Mouse (Mus musculus) c-Kit-negative CD71-positive TER-119-positive erythroid progenitor cells, embryonic 14.5 days (primary cell): Measurements from ENCODE around the gene Erp29.
"Not testable (repeated sequence)": the region's sequence is repeated elsewhere in the genome, so short reads cannot be mapped to it uniquely, and the experiment has no call there.

ENCODE experiments used
- DNase-seq: peaks from one replicate; pipeline ENCODE4 v3.0.0-alpha.2; 2013; ENCODE audit warnings: low read depth, low spot score

Erp29 gene

DNA sequence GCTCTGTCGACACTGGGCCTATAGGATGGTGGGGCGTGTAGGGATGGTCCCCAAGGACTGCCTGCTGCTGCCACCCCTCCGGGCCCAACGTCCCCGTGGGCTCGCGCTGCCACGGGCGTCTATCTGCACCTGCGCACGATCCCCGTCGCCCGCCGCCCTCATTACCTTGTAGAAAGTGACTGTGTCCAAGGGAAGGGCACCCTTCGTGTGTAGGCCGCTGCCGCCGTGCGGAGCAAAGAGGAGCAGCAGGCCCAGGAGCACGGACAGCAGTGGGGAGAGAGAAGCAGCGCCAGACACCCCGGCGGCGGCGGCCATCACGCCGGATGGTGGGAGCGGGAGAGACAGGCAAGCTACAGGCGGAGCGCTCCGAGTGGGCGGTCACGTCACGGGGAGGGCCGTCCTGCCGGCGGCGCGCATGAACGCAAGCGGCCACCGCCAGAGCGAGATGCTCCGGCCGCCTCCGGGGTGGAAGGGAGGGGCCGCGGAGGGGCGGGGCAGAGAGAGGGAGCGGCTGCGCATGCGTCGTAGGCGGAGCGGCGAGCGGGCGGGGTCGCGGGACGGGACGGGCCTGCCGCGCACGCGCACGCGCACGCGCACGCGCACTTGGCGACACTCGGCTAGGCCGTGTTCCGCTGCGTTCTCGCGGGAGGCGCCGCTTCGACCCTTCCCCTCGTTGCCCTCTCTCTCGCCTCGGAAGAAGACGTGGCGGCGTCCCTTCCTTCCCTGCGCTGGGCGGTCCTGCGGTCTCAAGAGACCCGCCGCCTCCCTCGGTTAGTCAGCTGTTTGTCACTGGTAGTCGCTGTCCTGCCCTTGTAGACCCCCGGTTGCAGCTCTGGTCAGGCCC lies at the start of gene Erp29:
Erp29 (minus strand) TSS at position 481 of the 844 bp plus-strand sequence.
- peak; percentile 95 for DNase-seq

DNA sequence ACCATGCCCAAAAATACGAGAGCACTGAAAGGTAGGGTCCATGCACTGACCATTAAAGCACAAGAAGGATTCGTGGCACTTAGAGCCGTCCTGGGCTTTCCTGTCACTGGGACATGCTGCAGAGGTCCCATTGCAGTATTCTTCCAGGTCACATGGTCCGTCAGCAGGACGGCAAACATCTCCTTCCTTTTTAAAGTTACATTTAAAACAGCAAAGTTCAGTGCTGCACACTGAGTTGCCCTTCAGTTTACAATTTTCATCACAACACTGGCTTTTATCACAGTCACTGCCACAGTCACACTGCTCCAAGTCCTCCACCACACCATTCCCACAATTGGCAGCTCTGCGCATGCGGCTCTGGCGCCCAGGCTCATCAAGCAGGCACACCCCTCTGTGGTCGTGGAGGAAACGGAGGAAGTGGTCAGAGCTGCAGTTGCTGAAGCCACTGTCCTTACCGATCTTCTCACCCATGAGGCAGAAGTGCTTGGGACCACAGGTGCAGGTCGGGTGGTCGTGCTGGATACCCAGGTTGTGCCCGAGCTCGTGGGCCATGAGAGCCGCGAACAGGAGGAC lies 49.2 kb upstream of the Erp29 start:
- not testable (repeated sequence) for DNase-seq

- DNase-seq: no peak
These were observed 48.4 kb upstream of the Erp29 start for GRCm38 (mm10) chr5:121500719-121501118.

DNA sequence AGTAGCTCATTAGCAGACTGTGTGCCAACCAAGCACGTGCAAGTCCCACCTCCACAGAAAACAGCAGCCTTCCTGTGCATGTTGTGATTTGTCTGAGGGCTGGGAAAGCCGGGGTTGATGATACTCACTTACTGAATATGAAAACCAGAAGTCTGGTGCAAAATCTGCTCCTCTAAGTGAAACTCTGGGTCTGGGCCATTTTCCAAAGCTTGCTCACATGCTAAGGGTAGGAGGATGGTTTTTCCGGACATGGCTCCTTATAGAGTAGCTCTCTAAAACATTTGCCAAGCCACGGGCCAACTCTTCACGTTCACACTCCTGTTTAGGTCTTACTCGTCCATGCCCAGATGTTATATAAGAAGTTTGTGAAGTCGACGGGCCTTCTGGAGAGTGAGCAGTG lies 41.0 kb upstream of the Erp29 start:
- no peak for DNase-seq

- no peak for DNase-seq
These were observed 32.5 kb upstream of the Erp29 start for GRCm38 (mm10) chr5:121484801-121485200.

- peak; percentile 68 for DNase-seq
These were observed 25.4 kb upstream of the Erp29 start for GRCm38 (mm10) chr5:121477680-121478079.

- DNase-seq: no peak
These were observed 23.7 kb upstream of the Erp29 start for GRCm38 (mm10) chr5:121476040-121476439.

DNA sequence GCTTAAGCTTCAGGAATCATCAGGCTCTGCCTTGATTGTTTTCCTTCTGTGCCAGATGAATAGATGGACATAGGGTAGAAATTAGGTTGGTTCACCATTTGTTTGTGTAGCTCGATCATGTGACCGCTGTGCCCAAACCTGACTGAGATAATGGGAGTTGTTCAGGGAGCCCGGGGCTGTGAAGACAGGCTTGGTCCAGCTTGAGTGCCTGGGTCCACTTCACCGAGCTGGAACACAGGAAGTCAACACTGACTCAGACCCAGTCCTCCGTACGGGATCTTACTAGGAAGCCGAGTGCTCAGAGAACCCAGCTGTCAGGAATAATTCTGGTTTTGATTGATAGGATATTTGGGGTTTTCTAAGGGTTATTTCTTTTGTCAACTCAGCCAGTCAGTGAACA lies 22.3 kb upstream of the Erp29 start:
- DNase-seq: no peak

DNA sequence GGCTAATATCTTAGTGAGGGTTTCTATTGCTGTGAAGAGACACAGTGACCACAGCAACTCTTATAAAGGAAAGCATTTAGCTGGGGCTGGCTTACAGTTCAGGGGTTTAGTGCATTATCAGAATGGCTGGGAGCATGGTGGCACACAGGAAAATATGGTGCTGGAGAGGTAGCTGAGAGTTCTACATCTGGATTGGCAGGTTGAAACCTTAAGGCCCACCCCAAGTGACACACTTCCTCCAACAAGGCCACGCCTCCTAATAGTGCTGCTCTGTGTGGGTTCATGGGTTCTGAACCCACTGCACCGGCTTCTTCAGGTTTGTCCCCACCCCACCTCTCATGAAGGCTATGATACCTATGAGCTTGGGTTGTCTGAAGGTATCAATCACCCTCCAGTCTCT lies 20.1 kb upstream of the Erp29 start:
- DNase-seq: no peak

GRCm38 (mm10) chr5:121469566-121469965 lies 17.3 kb upstream of the Erp29 start:
- no peak for DNase-seq

DNA sequence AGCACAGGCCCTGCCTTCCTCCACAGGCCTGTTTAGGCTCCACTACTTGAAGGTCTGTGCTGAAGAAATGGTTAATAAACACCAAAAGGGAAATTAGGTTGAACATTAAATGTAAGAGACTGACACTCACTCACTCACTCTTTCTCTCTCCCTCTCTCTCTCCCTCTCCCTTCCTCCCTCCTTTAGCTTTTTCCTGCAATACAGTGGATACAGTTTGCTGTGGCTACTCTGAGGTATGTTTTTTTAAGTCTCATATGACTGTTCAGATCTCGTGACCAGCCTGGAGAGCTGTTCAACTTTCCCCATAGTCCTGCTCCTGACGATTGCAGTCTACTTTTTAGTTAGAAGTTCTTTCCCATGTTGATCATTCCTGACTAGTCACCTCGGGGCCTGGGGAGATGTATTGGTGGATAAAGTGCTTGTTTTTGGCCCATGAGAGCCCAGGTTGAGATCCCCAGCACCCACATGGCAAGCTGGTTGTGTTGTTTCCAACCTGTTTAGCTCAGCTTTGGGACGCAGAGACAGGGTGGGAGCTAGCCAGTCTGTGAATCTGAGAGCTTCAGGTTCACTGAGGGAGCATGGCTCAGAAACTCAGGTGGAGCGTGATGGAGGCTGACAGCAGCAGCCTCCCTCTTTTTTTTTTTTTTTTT lies 11.4 kb upstream of the Erp29 start:
- DNase-seq: no peak

GRCm38 (mm10) chr5:121462967-121463366 lies 10.7 kb upstream of the Erp29 start:
- DNase-seq: no peak

DNA sequence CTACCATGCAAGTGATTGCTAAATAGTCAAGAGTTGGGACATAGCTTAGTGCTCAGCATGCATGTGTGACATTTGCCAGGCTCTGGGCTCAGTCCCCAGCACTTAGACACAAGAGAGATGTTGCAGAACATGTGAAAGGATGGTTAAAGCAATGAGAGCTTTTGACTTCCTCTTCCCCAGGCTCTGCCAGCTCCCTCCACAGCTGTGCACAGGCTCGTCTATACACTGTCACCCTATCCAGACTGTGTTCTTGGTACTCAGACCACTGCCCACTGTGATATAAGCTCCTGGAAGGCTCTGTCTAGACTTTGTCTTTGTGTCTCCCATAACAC lies 9.8 kb upstream of the Erp29 start:
- no peak for DNase-seq

- no peak for DNase-seq
These were observed 9.2 kb upstream of the Erp29 start for GRCm38 (mm10) chr5:121461339-121462170.

GRCm38 (mm10) chr5:121455510-121456265 lies 3.4 kb upstream of the Erp29 start:
- DNase-seq: no peak

- no peak for DNase-seq
These were observed 2.1 kb upstream of the Erp29 start for GRCm38 (mm10) chr5:121454503-121454782.

DNA sequence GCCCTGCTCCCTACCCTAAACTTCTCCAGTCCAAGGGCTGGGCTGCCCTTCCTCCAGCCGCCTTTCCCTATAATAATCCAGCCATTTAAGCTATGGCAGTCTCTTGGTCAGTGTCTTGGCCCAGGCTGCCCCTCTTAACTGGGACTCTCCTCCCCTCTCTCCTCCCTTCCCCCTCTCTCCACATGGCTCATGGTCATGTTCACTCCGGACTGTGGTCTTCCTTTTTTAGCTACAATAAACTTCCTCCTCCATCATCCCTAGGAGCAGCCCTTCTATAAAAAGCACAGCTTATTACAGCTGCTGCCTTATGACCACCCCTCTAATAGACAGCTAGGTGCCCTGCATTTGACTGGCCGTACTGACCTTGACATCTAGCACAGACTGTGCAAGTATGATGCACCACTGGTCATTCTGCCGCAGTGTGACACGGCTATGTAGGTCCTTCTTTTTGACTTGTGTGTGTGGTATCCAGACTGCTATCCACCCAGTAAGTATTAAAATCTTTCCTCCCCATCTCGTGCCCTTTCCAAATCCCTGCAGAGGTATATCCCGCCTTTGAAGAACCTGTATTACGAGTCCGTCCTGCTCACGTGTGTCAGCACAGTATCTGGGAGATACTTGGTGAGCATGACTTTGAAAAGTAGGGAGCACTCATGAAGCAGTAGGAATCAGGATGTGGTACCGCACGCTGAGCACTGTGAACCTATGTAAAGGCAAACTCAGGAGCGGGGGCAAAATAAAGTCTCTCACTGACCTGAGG lies 1.6 kb upstream of the Erp29 start:
- no peak for DNase-seq

- DNase-seq: no peak
These were observed 600 bp upstream of the Erp29 start for GRCm38 (mm10) chr5:121452906-121453305.

- DNase-seq: peak; percentile 45
These were observed 671 bp downstream of the Erp29 start, which contains the start of gene Tmem116 for GRCm38 (mm10) chr5:121451644-121452025. Gene Tmem116, plus strand, starts transcription at chr5:121451893.

DNA sequence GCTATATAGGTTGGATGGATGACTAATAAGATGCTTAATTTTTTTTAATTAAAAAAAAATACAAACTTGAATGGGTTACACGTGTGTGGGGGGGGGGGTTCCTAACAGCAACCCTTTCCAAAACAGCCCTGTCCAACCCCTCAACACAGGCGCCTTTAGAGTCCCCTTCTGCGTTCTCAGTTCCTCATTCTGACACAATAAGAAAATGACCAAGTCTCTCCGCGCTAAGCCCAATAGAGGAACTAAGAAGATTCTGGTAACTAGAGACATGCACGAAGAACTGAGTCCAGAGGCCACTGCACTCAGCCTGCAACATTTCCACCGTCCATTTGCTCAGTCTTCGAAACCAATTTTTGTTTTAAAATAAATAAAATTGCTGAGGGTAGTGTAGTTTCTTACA lies 1.1 kb downstream of the Erp29 start:
- no peak for DNase-seq

DNA sequence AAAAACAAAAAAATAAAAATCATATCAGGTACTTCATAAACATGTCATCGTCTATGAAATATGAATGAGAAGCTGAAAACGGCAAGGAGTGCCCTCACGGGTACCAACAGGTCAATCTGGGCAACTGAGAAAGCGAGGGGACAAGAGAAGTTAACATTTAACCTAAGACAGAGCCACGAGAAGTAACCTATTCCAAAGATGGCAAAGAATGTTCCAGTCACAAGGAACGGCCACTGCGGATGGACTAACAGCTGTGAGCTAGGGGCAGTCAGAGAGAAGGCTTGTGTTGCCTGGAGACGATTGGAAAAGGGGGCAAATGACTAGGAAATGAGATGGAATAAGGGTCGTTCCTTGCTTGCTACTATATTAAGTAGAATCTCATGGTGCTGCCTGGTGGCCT lies 1.8 kb downstream of the Erp29 start:
- DNase-seq: no peak
